Comparison of ENCODE assay signal across 29 mouse cellular contexts in the genomic region with DNA sequence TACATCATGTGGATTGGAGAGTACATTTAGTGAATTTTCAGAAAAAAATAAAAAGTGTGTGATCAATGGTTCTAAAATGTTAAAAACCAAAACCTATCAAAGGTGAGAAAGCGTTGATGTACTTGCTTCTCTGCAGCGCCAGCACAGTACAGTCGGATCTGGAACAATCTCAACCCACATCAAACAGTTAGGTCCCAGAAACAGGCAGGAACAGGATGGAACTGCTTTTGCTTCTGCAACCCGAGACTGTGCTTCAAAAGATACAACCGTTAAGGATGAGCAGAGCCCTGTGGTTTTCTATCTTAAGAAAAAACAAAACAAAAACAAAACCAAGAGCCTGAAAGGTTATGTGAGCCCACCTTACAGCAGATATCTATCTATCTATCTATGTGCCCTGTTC. TPM values are rescaled to one million over a fixed set of nuclear protein-coding genes. Genes with fewer than 3 reads are reported as not detected.
DNase-seq lines count a peak whose midpoint lies in the region; ATAC-seq and TF ChIP-seq lines count a peak whose summit lies in the region.
"Had no signal": no experiment of that assay in that cellular context is flagged by ENCODE, and none has a peak within 500 bp of the region (broad histone marks: within the 10 kb centered on the region; RNA-seq: fewer than 3 reads in every experiment).

No protein-coding gene starts in this region.

- peak overlapping the region; percentile 96 for H3K27ac ChIP-seq in thymus, adult 2 months (ENCODE audit: control insufficient read depth, insufficient read depth, low read length)
- no peak overlapping the region for H3K27ac ChIP-seq in stomach, postnatal 0 days (replicated peaks)
- H3K27ac ChIP-seq in forebrain, embryonic 12.5 days: no peak overlapping the region
- H3K27ac ChIP-seq: forebrain, embryonic 10.5 days; gastrocnemius, adult 2 months; hindbrain, embryonic 12.5 days; hindbrain, embryonic 15.5 days had no signal

- H3K4me3 ChIP-seq in thymus, adult 2 months (ENCODE audit: control insufficient read depth, insufficient read depth, low read length): no peak overlapping the region
- no peak overlapping the region for H3K4me3 ChIP-seq in stomach, postnatal 0 days (ENCODE audit: low read depth, low read length)
- no peak overlapping the region for H3K4me3 ChIP-seq in forebrain, embryonic 12.5 days (replicated peaks)
- H3K4me3 ChIP-seq: forebrain, embryonic 10.5 days; gastrocnemius, adult 2 months; hindbrain, embryonic 12.5 days; hindbrain, embryonic 15.5 days had no signal

- no peak overlapping the region for H3K9ac ChIP-seq in stomach, postnatal 0 days (ENCODE audit: low read length)
- H3K9ac ChIP-seq in forebrain, embryonic 12.5 days: no peak overlapping the region
- H3K9ac ChIP-seq: forebrain, postnatal 0 days; hindbrain, embryonic 12.5 days; hindbrain, embryonic 15.5 days had no signal

- DNase-seq in thymus, adult 2 months: peak; percentile 52
- no peak for DNase-seq in thymus, postnatal 4 days
- peak; percentile 47 for DNase-seq in naive thymus-derived CD4-positive, alpha-beta T cell, adult 2 months (ENCODE audit: low read depth)
- peak; percentile 58 for DNase-seq in thymus, postnatal 14 days
- DNase-seq in stomach, postnatal 0 days (ENCODE audit: low spot score): no peak
- DNase-seq in ovary, postnatal 36 days (ENCODE audit: low spot score): no peak
- DNase-seq: adrenal gland, adult 8-10 months; adrenal gland, postnatal 25 days; cerebellum, adult 18-20 months; cerebellum, adult 9-10 months; cerebellum, postnatal 14 days; forebrain, postnatal 0 days; gastrocnemius, adult 2 months; gastrocnemius, postnatal 14 days had no signal

- H3K9me3 ChIP-seq in stomach, postnatal 0 days (ENCODE audit: control insufficient read depth, low read length): no peaks in the 10 kb centered on the region
- no peaks in the 10 kb centered on the region for H3K9me3 ChIP-seq in forebrain, embryonic 12.5 days
- H3K9me3 ChIP-seq: forebrain, embryonic 10.5 days; G1E; hindbrain, embryonic 12.5 days; hindbrain, embryonic 15.5 days had no signal

- H3K27me3 ChIP-seq in thymus, adult 2 months (ENCODE audit: control insufficient read depth, insufficient read depth, low read length): no peaks in the 10 kb centered on the region
- H3K27me3 ChIP-seq in stomach, postnatal 0 days (ENCODE audit: control insufficient read depth, insufficient read depth, low read length): no peaks in the 10 kb centered on the region
- no peaks in the 10 kb centered on the region for H3K27me3 ChIP-seq in forebrain, embryonic 12.5 days
- H3K27me3 ChIP-seq: CH12.LX; hindbrain, embryonic 12.5 days; hindbrain, embryonic 15.5 days; Patski had no signal

- peaks cover 10% of the 10 kb centered on the region; the same call in 1 of the 2 replicates for H3K36me3 ChIP-seq in thymus, adult 2 months (ENCODE audit: control insufficient read depth, insufficient read depth, low read length)
- H3K36me3 ChIP-seq in stomach, postnatal 0 days (ENCODE audit: control insufficient read depth, insufficient read depth, low read length): peaks cover 10% of the 10 kb centered on the region; the same call in 1 of the 2 replicates
- peaks cover 32% of the 10 kb centered on the region for H3K36me3 ChIP-seq in forebrain, embryonic 12.5 days (replicated peaks)

- H3K4me2 ChIP-seq in stomach, postnatal 0 days (replicated peaks; ENCODE audit: low read depth): no peak overlapping the region
- H3K4me2 ChIP-seq in forebrain, embryonic 12.5 days: no peak overlapping the region
- H3K4me2 ChIP-seq: heart, embryonic 11.5 days; hindbrain, embryonic 12.5 days; hindbrain, embryonic 15.5 days had no signal

- peaks cover 29% of the 10 kb centered on the region for H3K4me1 ChIP-seq in thymus, adult 2 months (replicated peaks; ENCODE audit: control insufficient read depth, insufficient read depth, low read length)
- no peaks in the 10 kb centered on the region for H3K4me1 ChIP-seq in stomach, postnatal 0 days (replicated peaks; ENCODE audit: control insufficient read depth, insufficient read depth)
- H3K4me1 ChIP-seq in forebrain, embryonic 12.5 days: no peaks in the 10 kb centered on the region
- H3K4me1 ChIP-seq: forebrain, embryonic 10.5 days; hindbrain, embryonic 12.5 days; hindbrain, embryonic 15.5 days had no signal

- TF ChIP-seq CTCF in thymus, adult 2 months (IDR thresholded peaks at IDR 0.05; ENCODE audit: borderline replicate concordance, control insufficient read depth, extremely low read depth, insufficient read depth, low read length, poor library complexity): no peak
- no peak for TF ChIP-seq CTCF in stomach, postnatal 0 days (IDR thresholded peaks at IDR 0.05; ENCODE audit: low read depth)

- no peak for TF ChIP-seq EP300 in stomach, postnatal 0 days (optimal IDR thresholded peaks at IDR 0.05)

- ATAC-seq in stomach, postnatal 0 days (ENCODE audit: low FRiP score, low TSS enrichment): no peak
- ATAC-seq in forebrain, embryonic 12.5 days (ENCODE audit: low FRiP score): no peak
- ATAC-seq: activated CD4-positive, CD25-positive, alpha-beta regulatory T cell, adult 4 months; forebrain, embryonic 14.5 days; forebrain, postnatal 0 days; Patski had no signal

- no peak for TF ChIP-seq POLR2A in thymus, adult 2 months (IDR thresholded peaks at IDR 0.05; ENCODE audit: control insufficient read depth, extremely low read depth, insufficient read depth, low read length, poor library complexity)

- 28% methylated on average over 5 of the region's 5 CpGs for WGBS in thymus, adult 2 months
- WGBS in stomach, postnatal 0 days: 93% methylated on average over 5 of the region's 5 CpGs
- 94% methylated on average over 5 of the region's 5 CpGs for WGBS in forebrain, embryonic 12.5 days

RNA-seq across cellular contexts. Expression of a gene that starts 24.4 kb away (rescaled TPM):
- 3.6 and 4.2 TPM in 2 replicates for polyA plus RNA-seq in thymus, adult 2 months (2012; rRNA removed)
- polyA plus RNA-seq in stomach, postnatal 0 days (2015; fragmentation: Nextera tagmentation; extraction: Ambion mirVana): 10.3 and 10.6 TPM in 2 replicates
- polyA plus RNA-seq in forebrain, embryonic 12.5 days (2016; fragmentation: Nextera tagmentation; extraction: Ambion mirVana): 31.5 and 32.4 TPM in 2 replicates

RNA-seq across cellular contexts. Expression of a gene that starts 25.1 kb away (rescaled TPM):
- polyA plus RNA-seq in thymus, adult 2 months (2012; rRNA removed): 28.7 and 29.0 TPM in 2 replicates
- polyA plus RNA-seq in stomach, postnatal 0 days (2015; fragmentation: Nextera tagmentation; extraction: Ambion mirVana): 16.1 and 16.3 TPM in 2 replicates
- 59.2 and 61.7 TPM in 2 replicates for polyA plus RNA-seq in forebrain, embryonic 12.5 days (2016; fragmentation: Nextera tagmentation; extraction: Ambion mirVana)

RNA-seq across cellular contexts. Expression of a gene that starts 25.2 kb away (rescaled TPM):
- polyA plus RNA-seq in thymus, adult 2 months (2012; rRNA removed): 19.4 and 25.0 TPM in 2 replicates
- polyA plus RNA-seq in stomach, postnatal 0 days (2015; fragmentation: Nextera tagmentation; extraction: Ambion mirVana): 13.6 and 14.7 TPM in 2 replicates
- 48.4 and 49.3 TPM in 2 replicates for polyA plus RNA-seq in forebrain, embryonic 12.5 days (2016; fragmentation: Nextera tagmentation; extraction: Ambion mirVana)

RNA-seq across cellular contexts. Expression of a gene that starts 25.3 kb away (rescaled TPM):
- polyA plus RNA-seq in thymus, adult 2 months (2012; rRNA removed): not detected in 2 replicates
- not detected in 2 replicates for polyA plus RNA-seq in stomach, postnatal 0 days (2015; fragmentation: Nextera tagmentation; extraction: Ambion mirVana)
- polyA plus RNA-seq in forebrain, embryonic 12.5 days (2016; fragmentation: Nextera tagmentation; extraction: Ambion mirVana): not detected in 2 replicates
- polyA plus RNA-seq: activated CD4-positive, CD25-positive, alpha-beta regulatory T cell, adult 4 months; embryonic facial prominence, embryonic 11.5 days; embryonic facial prominence, embryonic 14.5 days; forebrain, embryonic 10.5 days; forebrain, embryonic 14.5 days; forebrain, postnatal 0 days; frontal cortex, adult 2 months; heart, embryonic 11.5 days; heart, embryonic 14.5 days; heart, postnatal 0 days; hindbrain, embryonic 12.5 days; hindbrain, embryonic 15.5 days; Patski had no signal

RNA-seq across cellular contexts. Expression of a gene that starts 39.3 kb away (rescaled TPM):
- polyA plus RNA-seq in thymus, adult 2 months (2012; rRNA removed): 4.2 and 4.4 TPM in 2 replicates
- polyA plus RNA-seq in stomach, postnatal 0 days (2015; fragmentation: Nextera tagmentation; extraction: Ambion mirVana): 10.5 and 10.9 TPM in 2 replicates
- polyA plus RNA-seq in forebrain, embryonic 12.5 days (2016; fragmentation: Nextera tagmentation; extraction: Ambion mirVana): 12.0 and 12.4 TPM in 2 replicates

Comparison
In these comparisons a context has a peak if more than half of its experiments do, and no peak if none do; other contexts are left out.
1. DNase-seq: peak in thymus, adult 2 months (single experiment), naive thymus-derived CD4-positive, alpha-beta T cell, adult 2 months (single experiment) and thymus, postnatal 14 days (single experiment); none in thymus, postnatal 4 days (single experiment), stomach, postnatal 0 days (single experiment) and ovary, postnatal 36 days (single experiment).